In the genomic region with DNA sequence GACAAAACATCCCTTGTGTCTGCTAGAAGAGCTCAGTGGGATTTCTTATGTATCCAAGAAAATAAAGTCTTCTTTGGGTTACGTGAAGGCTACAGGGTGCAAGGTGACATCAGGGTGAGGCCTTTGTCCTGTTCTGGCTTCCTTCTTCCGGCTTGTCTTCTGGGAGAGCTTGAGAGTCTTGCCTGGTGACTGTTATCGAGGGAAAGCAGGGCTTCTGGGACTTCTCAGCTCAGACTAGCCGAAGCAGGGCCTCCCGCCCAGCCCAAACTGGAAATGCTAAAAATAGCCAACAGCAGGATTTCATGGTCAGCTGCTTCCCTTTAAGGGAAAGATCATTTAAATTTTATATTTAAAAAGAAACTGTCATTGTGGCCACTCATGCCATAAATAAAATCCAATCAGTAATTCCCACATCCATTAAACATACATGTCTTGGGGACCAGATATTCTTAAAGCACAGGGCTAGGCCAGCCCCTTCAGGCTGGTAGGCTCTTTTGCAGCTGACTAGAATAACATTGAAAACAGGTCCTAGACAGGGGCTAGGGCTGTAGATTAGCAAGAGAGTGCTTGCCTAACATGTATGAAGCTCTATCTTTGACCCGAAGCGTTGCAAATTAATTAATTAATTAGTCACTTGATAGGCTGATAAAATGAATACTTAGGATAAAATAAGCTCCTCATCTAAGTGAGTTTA, we compare ENCODE assay signal across 9 mouse cellular contexts.
A peak's percentile ranks its signal among the peaks of the same experiment; 100 is the strongest.
DNase-seq lines count a peak whose midpoint lies in the region; ATAC-seq lines count a peak whose summit lies in the region.
"Had no signal": no experiment of that assay in that cellular context is flagged by ENCODE, and none has a peak within 500 bp of the region (broad histone marks: within the 10 kb centered on the region; RNA-seq: fewer than 3 reads in every experiment).

No protein-coding gene starts in this region.

- no peak overlapping the region for H3K4me3 ChIP-seq in midbrain, embryonic 13.5 days (replicated peaks)
- no peak overlapping the region for H3K4me3 ChIP-seq in midbrain, embryonic 10.5 days
- no peak overlapping the region for H3K4me3 ChIP-seq in neural tube, embryonic 11.5 days (ENCODE audit: low read depth, low read length)
- H3K4me3 ChIP-seq: liver, embryonic 13.5 days had no signal

- 0 out of 2 replicates have a peak overlapping the region, but pooled peaks have one; percentile 9 for H3K27ac ChIP-seq in midbrain, embryonic 13.5 days
- no peak overlapping the region for H3K27ac ChIP-seq in midbrain, embryonic 10.5 days (replicated peaks)
- no peak overlapping the region for H3K27ac ChIP-seq in neural tube, embryonic 11.5 days (ENCODE audit: low read depth, low read length)
- H3K27ac ChIP-seq: liver, embryonic 13.5 days had no signal

- ATAC-seq in midbrain, embryonic 13.5 days = no peak
- no peak for ATAC-seq in neural tube, embryonic 11.5 days (ENCODE audit: insufficient read depth, low FRiP score, low TSS enrichment)
- ATAC-seq in erythroid progenitor cell, adult 5-6 weeks (replicated peaks; ENCODE audit: low FRiP score, poor library complexity, severe bottlenecking) = no peak

- no peaks in the 10 kb centered on the region for H3K36me3 ChIP-seq in midbrain, embryonic 13.5 days
- H3K36me3 ChIP-seq in midbrain, embryonic 10.5 days = no peaks in the 10 kb centered on the region
- no peaks in the 10 kb centered on the region for H3K36me3 ChIP-seq in neural tube, embryonic 11.5 days (ENCODE audit: control insufficient read depth, insufficient read depth, low read length)
- H3K36me3 ChIP-seq: liver, embryonic 13.5 days had no signal

- no peaks in the 10 kb centered on the region for H3K27me3 ChIP-seq in midbrain, embryonic 13.5 days
- no peaks in the 10 kb centered on the region for H3K27me3 ChIP-seq in midbrain, embryonic 10.5 days (ENCODE audit: low read depth, poor library complexity, severe bottlenecking)
- H3K27me3 ChIP-seq in neural tube, embryonic 11.5 days (ENCODE audit: control insufficient read depth, insufficient read depth, low read length) = no peaks in the 10 kb centered on the region
- H3K27me3 ChIP-seq: liver, embryonic 13.5 days had no signal

- H3K9ac ChIP-seq in midbrain, embryonic 13.5 days (replicated peaks) = no peak overlapping the region
- no peak overlapping the region for H3K9ac ChIP-seq in neural tube, embryonic 11.5 days (ENCODE audit: low read length)
- H3K9ac ChIP-seq: liver, embryonic 13.5 days had no signal

- DNase-seq in midbrain, embryonic 10.5 days (ENCODE audit: low spot score) = no peak
- peak; percentile 8 for DNase-seq in gastrocnemius, adult 8-10 months (ENCODE audit: low spot score in 2 of 2)
- DNase-seq in heart, postnatal 36 days = peak; percentile 25 to 37
- peak; percentile 10 for DNase-seq in neural tube, embryonic 11.5 days (ENCODE audit: low spot score)
- DNase-seq in thymus, postnatal 0 days (ENCODE audit: low spot score) = no peak
- DNase-seq in urinary bladder, postnatal 25 days (ENCODE audit: low spot score) = no peak
- DNase-seq: liver, embryonic 13.5 days had no signal

- H3K4me2 ChIP-seq in midbrain, embryonic 13.5 days (replicated peaks) = no peak overlapping the region
- H3K4me2 ChIP-seq in neural tube, embryonic 11.5 days (ENCODE audit: low read depth) = no peak overlapping the region
- H3K4me2 ChIP-seq: liver, embryonic 13.5 days had no signal

- no peaks in the 10 kb centered on the region for H3K4me1 ChIP-seq in midbrain, embryonic 13.5 days (replicated peaks)
- H3K4me1 ChIP-seq in midbrain, embryonic 10.5 days = no peaks in the 10 kb centered on the region
- H3K4me1 ChIP-seq in neural tube, embryonic 11.5 days (ENCODE audit: control insufficient read depth, insufficient read depth, low read length) = no peaks in the 10 kb centered on the region
- H3K4me1 ChIP-seq: liver, embryonic 13.5 days had no signal

- 0 out of 2 replicates have a peak, but pooled peaks cover 6% of the 10 kb centered on the region for H3K9me3 ChIP-seq in midbrain, embryonic 13.5 days
- no peaks in the 10 kb centered on the region for H3K9me3 ChIP-seq in midbrain, embryonic 10.5 days (replicated peaks)
- no peaks in the 10 kb centered on the region for H3K9me3 ChIP-seq in neural tube, embryonic 11.5 days (ENCODE audit: control insufficient read depth, low read length)
- H3K9me3 ChIP-seq: liver, embryonic 13.5 days had no signal

- 72% methylated on average over 7 of the region's 7 CpGs for WGBS in midbrain, embryonic 13.5 days
- WGBS in midbrain, embryonic 10.5 days = 79% methylated on average over 7 of the region's 7 CpGs
- WGBS in neural tube, embryonic 11.5 days = 67% methylated on average over 7 of the region's 7 CpGs

- intact Hi-C loops in heart, postnatal 36 days (cut with DNase I) = no loop called here

Comparison
In these comparisons a context has a peak if more than half of its experiments do, and no peak if none do; other contexts are left out.
1. DNase-seq: peak in gastrocnemius, adult 8-10 months (2 of 2), heart, postnatal 36 days (2 of 2) and neural tube, embryonic 11.5 days (single experiment); none in midbrain, embryonic 10.5 days (single experiment), thymus, postnatal 0 days (single experiment) and urinary bladder, postnatal 25 days (single experiment).